Mouse (Mus musculus): ENCODE results near the gene Mfn1. TPM values are rescaled to one million over a fixed set of nuclear protein-coding genes. Genes with fewer than 3 reads are reported as not detected.

The Mfn1 gene
- polyA plus RNA-seq, 2 experiments from 2014 or later, result 6.1 to 9.9 TPM

DNA sequence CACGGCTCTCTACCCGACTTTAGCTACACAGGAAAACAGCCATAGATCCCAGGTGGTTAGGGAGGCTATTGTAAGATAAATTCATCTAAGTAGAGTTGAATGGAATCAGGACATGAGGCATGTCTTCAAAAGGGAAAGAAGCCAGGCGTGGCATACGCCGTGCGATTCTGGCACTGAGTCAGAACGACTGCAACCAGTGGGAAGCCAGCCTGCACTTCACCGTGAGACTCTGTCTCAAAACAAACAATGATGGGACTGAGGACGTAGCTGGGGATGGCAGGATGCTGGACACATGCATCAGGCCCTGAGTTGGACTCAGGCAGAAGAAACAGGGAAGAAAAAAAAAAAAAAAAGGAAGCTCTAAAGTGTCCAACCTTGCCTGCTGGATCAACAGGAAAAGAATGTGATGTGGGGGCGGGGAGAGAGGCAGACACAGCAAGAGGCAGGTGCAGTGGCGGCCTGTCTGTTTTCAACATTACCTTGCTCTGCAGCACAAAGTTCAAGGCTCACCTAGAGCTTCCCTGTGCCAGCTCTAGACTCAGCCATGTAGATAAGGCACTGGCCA lies 82.4 kb downstream of the Mfn1 start:
- ATAC-seq, result no peak

DNA sequence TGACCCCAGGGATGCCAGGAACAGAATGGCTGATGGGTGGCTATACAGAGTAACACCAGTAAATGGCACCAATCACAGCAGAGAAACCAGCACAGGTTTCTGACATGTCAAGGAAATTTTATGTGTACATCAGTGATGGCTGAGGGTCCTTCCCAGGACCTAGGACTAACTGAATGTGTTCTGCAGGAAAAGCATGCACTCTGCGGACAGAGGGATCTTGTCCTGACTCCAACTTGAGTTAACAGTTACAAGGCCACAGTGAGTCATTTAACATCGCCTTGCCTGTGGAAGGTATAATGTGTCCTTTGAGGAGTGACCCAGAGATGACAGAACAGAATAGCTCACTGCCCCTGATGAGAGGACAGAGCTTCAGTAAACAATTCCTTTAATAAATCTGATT lies 85.5 kb downstream of the Mfn1 start:
- no peak for ATAC-seq

DNA sequence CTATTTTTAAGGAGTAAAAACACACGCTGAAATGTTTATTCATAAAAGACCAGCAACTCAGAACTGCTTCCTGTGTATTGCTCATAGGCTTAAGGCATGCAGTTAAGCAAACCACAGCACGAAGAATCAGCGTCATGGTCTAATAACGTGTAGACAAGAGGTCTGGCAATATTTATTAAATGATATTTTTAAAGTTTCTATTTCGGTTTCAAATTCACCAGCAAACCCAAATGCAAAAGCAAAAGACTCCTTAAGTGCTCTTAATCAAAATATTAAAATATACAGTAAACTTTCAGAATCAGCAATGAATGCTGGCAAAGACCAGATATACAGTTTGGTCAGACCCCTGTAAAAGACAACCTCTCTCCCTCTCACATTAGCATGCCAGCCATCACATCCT lies 86.1 kb downstream of the Mfn1 start:
- peak; percentile 65 for ATAC-seq

DNA sequence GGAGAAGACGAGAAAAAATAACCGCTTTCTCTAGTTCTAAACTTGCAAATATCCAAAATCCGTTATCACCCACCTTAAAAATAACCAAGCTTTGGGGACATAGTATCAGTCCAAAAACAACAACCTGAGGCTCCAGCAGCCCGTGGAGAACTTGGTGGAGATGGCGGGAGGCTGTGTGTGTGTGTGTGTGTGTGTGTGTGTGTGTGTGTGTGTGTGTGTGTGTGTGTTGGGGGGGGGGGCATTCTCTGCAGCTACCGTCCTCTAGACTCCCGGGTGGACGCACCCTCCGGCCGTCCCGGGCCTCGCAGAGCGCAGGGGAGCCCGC lies 86.7 kb downstream of the Mfn1 start:
- peak; percentile 9 for ATAC-seq

DNA sequence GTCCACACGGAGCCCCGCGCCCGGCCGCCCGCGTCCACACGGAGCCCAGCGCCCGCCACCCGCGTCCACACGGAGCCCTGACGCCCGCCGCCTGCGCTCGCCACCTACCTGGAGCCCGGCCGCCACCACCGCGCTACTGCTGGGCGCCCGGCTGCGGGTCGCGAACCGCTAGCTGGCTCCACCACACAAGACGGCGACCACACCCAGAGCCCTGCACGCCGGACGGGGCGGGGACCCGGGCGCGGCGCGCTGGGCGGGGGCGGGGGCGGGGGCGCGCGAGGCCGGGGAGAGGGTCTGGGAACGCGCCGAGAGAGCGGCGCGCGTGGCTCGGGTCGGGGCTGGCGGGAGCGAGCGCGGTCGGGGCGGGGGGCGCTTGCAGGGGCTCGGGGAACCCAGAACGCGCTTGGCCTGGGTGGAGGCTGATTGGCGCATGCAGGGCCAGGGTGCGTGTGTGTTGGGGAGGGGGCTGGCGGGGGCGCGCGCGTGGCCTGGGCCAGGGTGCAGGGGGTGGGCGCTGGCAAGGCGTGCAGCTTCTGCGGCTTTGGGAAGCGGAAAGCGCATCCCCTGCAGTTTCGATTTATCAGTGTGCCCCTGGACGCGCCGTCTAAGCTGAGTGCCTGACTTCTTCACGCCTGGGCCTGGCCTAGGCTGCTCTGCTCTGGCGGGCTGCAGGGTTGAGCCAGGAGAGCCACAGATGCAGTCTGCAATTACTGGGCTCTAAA lies 87.2 kb downstream of the Mfn1 start, which contains the start of gene Gnb4:
Gene Gnb4, minus strand, starts transcription at position 255 of the 722 bp plus-strand sequence.
- ATAC-seq, result peak; percentile 46

DNA sequence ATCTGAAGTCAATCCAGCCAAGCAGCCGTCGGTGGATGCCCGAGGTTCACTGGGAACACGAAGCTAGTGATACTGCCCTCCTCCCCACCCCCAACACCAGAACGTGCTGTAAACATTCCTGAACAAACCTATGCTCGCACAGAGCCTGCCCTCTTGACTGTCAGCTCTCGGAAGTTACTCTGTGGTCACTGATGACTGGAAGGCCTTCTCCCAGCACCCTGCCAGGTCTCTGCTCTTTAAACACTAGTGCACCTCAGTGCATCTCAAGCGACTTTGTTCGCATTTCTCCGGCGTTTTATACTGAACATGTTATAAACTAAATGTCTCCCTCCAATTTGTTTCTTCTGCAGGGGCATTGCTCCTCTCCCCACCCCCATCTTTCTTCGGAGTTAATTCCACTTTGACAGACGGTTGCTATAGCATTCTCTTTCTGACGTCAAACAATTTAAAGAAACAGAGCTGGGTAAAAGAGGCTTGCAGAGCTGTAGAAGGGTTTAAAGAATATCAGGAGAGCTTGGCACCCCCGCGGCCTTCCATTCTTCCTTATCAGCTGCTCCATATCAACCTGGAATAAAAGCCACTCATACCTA lies 87.9 kb downstream of the Mfn1 start:
- no peak for ATAC-seq

DNA sequence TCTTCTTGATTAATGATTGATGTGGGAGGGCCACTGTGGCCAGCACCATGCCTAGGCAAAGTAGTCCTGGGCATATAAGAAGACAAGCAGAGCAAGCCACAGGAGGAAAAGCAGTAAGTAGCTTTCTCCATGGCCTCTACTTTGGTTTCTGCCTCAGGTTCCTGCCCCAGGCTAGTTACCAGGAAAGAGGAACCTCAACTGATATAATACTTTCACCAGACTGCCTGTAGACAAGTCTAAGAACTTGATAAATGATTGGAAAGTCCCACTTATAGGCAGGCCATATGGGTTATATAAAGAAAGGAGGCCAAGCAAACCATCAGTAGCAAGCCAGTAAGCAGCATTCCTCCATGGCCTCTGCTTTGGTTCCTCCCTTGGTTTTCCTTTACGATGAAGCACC lies 92.4 kb downstream of the Mfn1 start:
- ATAC-seq, result no peak

DNA sequence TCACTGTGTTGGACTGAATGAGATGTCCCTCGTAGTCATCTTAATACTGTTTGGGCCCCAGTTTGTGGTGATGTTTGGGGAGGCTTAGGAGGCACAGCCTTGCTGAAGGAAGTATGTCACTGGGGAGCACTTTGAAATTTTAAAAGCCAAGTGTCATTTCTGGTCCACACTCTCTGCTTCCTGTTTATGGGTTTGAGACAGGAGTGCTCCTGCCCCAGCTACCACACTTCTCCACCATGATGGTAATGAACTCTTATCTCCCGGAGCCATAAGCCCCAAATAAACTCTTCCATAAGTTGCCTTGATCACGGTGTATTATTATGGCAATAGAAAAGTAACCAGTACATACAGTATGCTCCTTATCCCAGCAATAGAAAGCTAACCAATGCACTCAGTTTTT lies 92.8 kb downstream of the Mfn1 start:
- no peak for ATAC-seq

DNA sequence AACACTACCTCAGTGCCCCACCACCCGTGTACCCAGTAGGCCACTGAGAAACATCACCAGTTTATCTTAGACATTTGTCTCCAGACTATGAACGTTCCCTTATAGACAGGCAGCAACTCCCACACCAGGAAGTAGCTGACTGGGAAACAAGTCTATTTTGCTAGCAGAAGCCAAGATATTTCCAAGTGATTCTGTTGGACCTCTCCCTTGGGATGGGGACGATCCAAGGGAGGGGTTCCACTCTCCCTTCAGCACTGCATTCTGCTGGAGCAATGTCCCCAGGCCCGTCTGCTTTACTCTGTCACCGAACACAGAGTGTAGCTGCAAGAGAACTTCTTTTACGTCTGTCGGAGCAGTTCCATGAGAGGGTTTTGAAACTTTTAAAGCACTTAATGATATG lies 98.9 kb downstream of the Mfn1 start:
- ATAC-seq, result no peak

Other genes starting within 250 kb of the Mfn1 start
- gene Zmat3, start 163.5 kb upstream of the Mfn1 start, polyA plus RNA-seq (2017; shearing (Covaris generic)), result 1 to 10 TPM; 5.6 to 7.7 TPM
- gene Pik3ca, start 131.8 kb upstream of the Mfn1 start, polyA plus RNA-seq (2017; shearing (Covaris generic)), result 10 to 100 TPM; 16.0 to 19.0 TPM
- gene Kcnmb3, start 37.2 kb upstream of the Mfn1 start, polyA plus RNA-seq (2017; shearing (Covaris generic)), result under 1 TPM; 0.46 to 0.52 TPM
- 10 to 100 TPM; 24.1 to 26.4 TPM for gene Zfp639, start 19.2 kb upstream of the Mfn1 start, polyA plus RNA-seq (2017; shearing (Covaris generic))
- 10 to 100 TPM; 21.7 to 28.6 TPM for gene Gnb4, start 87.1 kb downstream of the Mfn1 start, polyA plus RNA-seq (2017; shearing (Covaris generic))
- 100 to 1,000 TPM in 1 of 2 experiments, 10 to 100 TPM in 1; 89.6 to 104 TPM for gene Actl6a, start 176.8 kb downstream of the Mfn1 start, polyA plus RNA-seq (2017; shearing (Covaris generic))
- gene Ndufb5, start 207.5 kb downstream of the Mfn1 start, polyA plus RNA-seq (2017; shearing (Covaris generic)), result 100 to 1,000 TPM; 277 to 281 TPM
- gene Mrpl47, start 208.1 kb downstream of the Mfn1 start, polyA plus RNA-seq (2017; shearing (Covaris generic)), result 10 to 100 TPM; 14.0 to 28.8 TPM

Data from activated CD4-positive, CD25-positive, alpha-beta regulatory T cell, adult 4 months (primary cell).